Mouse (Mus musculus) midbrain, embryonic 16.5 days (tissue): ENCODE results near the gene Astn2. TPM values are rescaled to one million over a fixed set of nuclear protein-coding genes. Genes with fewer than 3 reads are reported as not detected.

Experiments used
- ATAC-seq: fragments of 200-750 bp; cut with Nextera tagmentation; 2 replicates; pipeline ENCODE4 v1.8.0; 2017; ENCODE audit warnings: moderate TSS enrichment
- H3K27ac ChIP-seq: fragments of 300-500 bp; sonication (generic); 2 replicates; pipeline ENCODE4 v1.5.1; 2014; ENCODE audit warnings: mild to moderate bottlenecking, low read length, mixed read lengths
- H3K27me3 ChIP-seq: fragments of 300-500 bp; sonication (generic); 2 replicates; pipeline ENCODE4 v1.6.1; 2014; ENCODE audit warnings: low read depth, low read length, mixed read lengths; ENCODE audit not compliant: control insufficient read depth, insufficient read depth
- H3K36me3 ChIP-seq: fragments of 300-500 bp; sonication (generic); 2 replicates; pipeline ENCODE4 v1.6.1; 2014; ENCODE audit warnings: mild to moderate bottlenecking, low read length, moderate library complexity, mixed read lengths; ENCODE audit not compliant: control insufficient read depth, insufficient read depth
- H3K4me1 ChIP-seq: fragments of 300-500 bp; sonication (generic); 2 replicates; pipeline ENCODE4 v1.6.1; 2014; ENCODE audit warnings: mild to moderate bottlenecking, low read length, mixed read lengths; ENCODE audit not compliant: control insufficient read depth, insufficient read depth
- H3K4me2 ChIP-seq: fragments of 300-500 bp; sonication (generic); 2 replicates; pipeline ENCODE4 v1.6.1; 2014; ENCODE audit warnings: mild to moderate bottlenecking, low read length, mixed read lengths
- H3K4me3 ChIP-seq: fragments of 300-500 bp; sonication (generic); 2 replicates; pipeline ENCODE4 v1.5.1; 2014; ENCODE audit warnings: low read depth, mild to moderate bottlenecking, low read length, moderate library complexity, mixed read lengths
- H3K9ac ChIP-seq: fragments of 300-500 bp; sonication (generic); 2 replicates; pipeline ENCODE4 v1.6.1; 2014; ENCODE audit warnings: low read depth, low read length, mixed read lengths
- H3K9me3 ChIP-seq: fragments of 300-500 bp; sonication (generic); replicated peaks from 2 replicates; pipeline ENCODE4 v1.6.1; 2014; ENCODE audit warnings: mild to moderate bottlenecking, low read length, mixed read lengths; ENCODE audit not compliant: control insufficient read depth, poor library complexity, severe bottlenecking
- WGBS: fragments of 180-500 bp; shearing (Covaris S2); extraction: QIAGEN DNeasy Blood & Tissue Kit; methylation state at CpG from one replicate; pipeline ENCODE4 v1.1.7; 2014; 5-methylcytosine and 5-hydroxymethylcytosine counted together
- polyA plus RNA-seq: library from polyadenylated mRNA; unstranded; fragments of >200 nt; fragmentation: Nextera tagmentation; extraction: Ambion mirVana; gene quantifications from 2 replicates; pipeline ENCODE4 v1.2.1, GENCODE M21; 2015

Gene Astn2
- polyA plus RNA-seq, 1 experiment from 2014 or later = 1.8 TPM

DNA sequence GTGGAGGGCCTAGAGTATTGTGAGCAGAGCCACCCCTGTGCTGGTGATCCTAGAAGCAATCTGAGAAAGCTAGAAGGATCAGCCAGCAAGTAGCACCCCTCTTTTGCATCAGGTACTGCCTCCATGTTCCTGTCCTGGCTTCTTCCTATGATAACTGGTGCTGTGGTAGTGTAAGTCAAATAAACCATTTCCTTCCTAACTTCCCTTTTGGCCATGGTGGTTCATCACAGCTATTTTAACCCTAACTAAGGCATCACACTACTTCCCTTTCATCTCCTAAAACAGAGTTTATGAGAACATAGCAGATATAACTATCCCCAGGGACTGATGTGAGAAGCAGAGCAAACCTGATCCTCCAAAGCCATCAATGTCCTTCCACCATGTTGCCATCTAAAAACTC is 897.5 kb downstream of the Astn2 start:
- H3K27me3 ChIP-seq = no peaks in the 10 kb centered on the region
- H3K36me3 ChIP-seq = no peaks in the 10 kb centered on the region
- no peak overlapping the region for H3K4me3 ChIP-seq
- no peak overlapping the region for H3K4me2 ChIP-seq
- H3K9me3 ChIP-seq = no peaks in the 10 kb centered on the region
- no peak overlapping the region for H3K27ac ChIP-seq
- ATAC-seq = no peak
- no peaks in the 10 kb centered on the region for H3K4me1 ChIP-seq
- H3K9ac ChIP-seq = no peak overlapping the region

DNA sequence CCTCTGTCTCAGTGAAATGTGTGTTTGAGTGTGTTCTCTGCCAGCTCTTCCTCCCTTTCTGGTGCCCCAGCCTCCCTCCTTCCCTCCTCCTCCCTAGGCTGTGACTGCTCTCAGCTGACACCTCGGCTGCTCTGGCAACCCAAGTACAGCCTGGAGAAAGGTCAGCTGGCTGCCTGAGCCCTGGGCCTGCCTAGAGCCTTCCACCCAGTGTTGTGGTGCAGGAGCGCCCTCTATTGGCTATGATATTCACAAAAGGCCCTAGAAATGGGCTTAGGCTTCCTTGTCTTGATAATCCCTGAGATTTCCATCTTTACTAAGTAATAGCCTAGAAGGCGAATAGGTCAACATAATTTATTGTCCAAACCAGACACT is 908.0 kb downstream of the Astn2 start:
- peak; percentile 98 for ATAC-seq
- Histone ChIP-seq H3K36me3 (no peaks in the 10 kb centered on the region), H3K27me3 (no peaks in the 10 kb centered on the region), H3K27ac (no peak overlapping the region), H3K9ac (no peak overlapping the region), H3K4me1 (0 out of 2 replicates have a peak, but pooled peaks cover 2% of the 10 kb centered on the region), H3K4me2 (no peak overlapping the region), H3K9me3 (no peaks in the 10 kb centered on the region), H3K4me3 (no peak overlapping the region)
- WGBS = 4% methylated on average over 3 of the region's 3 CpGs

DNA sequence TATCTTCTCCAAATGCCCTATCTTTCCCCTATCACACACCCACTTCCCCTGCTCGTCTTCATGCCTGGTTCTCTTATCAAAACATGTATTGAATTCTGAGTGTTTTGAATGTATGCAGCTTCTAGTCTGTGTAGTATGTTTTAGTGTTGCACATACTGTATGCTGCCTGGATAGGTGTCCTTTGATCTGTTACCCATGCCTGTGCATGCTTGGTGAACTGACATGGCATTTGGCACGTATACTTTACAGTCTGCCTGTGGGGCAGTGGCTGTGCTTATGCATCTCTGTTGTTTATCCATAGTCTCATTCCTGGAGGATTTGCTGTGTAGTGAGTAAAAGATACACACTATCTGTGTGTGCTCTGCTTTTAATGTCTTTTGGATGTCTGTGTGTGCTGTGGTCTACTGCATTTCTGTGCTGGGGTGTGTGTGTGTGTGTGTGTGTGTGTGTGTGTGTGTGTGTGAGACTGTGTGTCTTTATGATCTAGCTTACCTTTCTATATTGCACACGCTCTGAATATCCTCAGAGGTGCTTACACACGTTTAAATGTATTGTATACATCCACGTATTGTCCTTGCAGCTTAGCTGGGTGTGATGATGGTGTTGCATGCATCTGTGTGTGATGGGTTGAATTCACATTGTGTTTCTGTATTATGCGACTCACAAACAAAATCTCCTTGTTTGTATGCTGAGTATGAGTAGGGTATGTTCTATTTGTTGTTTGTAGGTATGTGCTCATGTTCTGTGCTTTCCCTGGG is 908.5 kb downstream of the Astn2 start:
- Histone ChIP-seq H3K4me2 (no peak overlapping the region), H3K36me3 (no peaks in the 10 kb centered on the region), H3K4me3 (no peak overlapping the region), H3K9me3 (no peaks in the 10 kb centered on the region), H3K9ac (no peak overlapping the region), H3K27ac (no peak overlapping the region), H3K27me3 (no peaks in the 10 kb centered on the region), H3K4me1 (0 out of 2 replicates have a peak, but pooled peaks cover 2% of the 10 kb centered on the region)
- 69% methylated on average over 6 of the region's 6 CpGs for WGBS
- peak; percentile 54 for ATAC-seq

DNA sequence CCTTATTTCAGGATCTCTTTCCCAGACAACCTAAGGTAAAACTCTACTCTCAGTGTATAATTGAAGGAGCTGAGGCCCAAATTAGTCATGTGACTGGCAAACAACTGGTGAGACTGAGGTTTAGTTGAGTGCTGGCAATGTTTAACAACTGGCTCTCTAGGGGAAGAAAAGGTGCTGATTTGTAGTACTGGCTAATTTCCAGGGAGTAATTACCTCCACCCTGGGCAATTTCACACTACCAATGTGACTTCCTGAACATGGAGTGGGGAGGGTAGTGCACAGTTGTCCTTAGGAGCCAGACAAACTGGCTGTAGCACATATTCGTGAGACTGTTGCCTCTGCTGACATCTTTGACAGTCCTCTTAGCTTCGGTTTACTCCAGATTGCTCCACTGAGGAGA is 912.9 kb downstream of the Astn2 start:
- Histone ChIP-seq H3K4me2 (no peak overlapping the region), H3K27ac (no peak overlapping the region), H3K9ac (no peak overlapping the region), H3K27me3 (no peaks in the 10 kb centered on the region), H3K9me3 (no peaks in the 10 kb centered on the region), H3K4me3 (no peak overlapping the region), H3K4me1 (0 out of 2 replicates have a peak, but pooled peaks cover 2% of the 10 kb centered on the region), H3K36me3 (no peaks in the 10 kb centered on the region)
- ATAC-seq = no peak
- whole genome bisulfite sequencing = 82% methylated on average over 2 of the region's 2 CpGs

DNA sequence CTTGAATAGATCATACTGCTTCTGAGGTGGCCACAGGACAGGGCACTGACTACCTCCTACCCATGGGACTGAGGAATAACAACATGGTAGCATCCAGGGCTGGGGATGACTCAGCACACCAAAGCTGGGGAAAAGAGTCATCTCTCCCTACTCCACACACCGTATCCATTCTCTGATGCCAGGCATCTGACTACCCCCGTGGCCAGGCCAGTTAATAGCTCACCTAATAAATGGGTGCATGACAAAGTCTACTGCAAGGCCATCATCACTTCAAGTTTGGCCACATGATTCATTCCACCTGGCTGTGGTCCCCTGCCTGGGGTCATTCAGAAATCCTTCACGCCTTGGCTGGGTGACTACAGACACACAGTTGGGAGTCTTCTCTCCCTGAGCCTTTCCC is 914.7 kb downstream of the Astn2 start:
- no peak for ATAC-seq
- no peaks in the 10 kb centered on the region for H3K4me1 ChIP-seq
- H3K4me3 ChIP-seq = no peak overlapping the region
- H3K36me3 ChIP-seq = no peaks in the 10 kb centered on the region
- 86% methylated on average over 3 of the region's 3 CpGs for WGBS
- H3K9ac ChIP-seq = no peak overlapping the region
- no peak overlapping the region for H3K4me2 ChIP-seq
- no peaks in the 10 kb centered on the region for H3K27me3 ChIP-seq
- H3K27ac ChIP-seq = no peak overlapping the region
- H3K9me3 ChIP-seq = no peaks in the 10 kb centered on the region

DNA sequence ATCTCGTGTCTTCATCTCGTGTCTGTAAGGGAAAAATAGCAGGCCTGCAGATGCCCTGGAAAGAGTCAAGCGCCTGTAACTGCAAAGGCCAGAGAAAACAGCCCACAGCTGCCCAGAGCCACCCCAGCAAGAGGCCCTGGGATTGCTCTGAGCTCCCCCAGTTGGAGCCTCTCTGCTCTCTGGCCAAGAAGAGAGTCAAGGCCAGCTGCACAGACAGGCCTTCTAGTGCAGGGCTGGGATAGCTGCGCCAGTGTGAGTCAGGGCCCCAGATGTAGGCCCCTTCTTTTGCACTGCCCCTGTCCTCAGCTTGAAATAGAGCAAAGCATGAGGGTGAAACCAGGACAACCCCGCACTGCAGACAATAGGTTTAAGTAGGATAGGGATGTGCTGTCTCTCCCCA is 922.8 kb downstream of the Astn2 start:
- no peak for ATAC-seq
- Histone ChIP-seq H3K9me3 (no peaks in the 10 kb centered on the region), H3K4me3 (no peak overlapping the region), H3K27me3 (no peaks in the 10 kb centered on the region), H3K4me2 (no peak overlapping the region), H3K4me1 (no peaks in the 10 kb centered on the region), H3K36me3 (no peaks in the 10 kb centered on the region), H3K9ac (no peak overlapping the region), H3K27ac (no peak overlapping the region)
- WGBS = 71% methylated on average over 5 of the region's 5 CpGs

DNA sequence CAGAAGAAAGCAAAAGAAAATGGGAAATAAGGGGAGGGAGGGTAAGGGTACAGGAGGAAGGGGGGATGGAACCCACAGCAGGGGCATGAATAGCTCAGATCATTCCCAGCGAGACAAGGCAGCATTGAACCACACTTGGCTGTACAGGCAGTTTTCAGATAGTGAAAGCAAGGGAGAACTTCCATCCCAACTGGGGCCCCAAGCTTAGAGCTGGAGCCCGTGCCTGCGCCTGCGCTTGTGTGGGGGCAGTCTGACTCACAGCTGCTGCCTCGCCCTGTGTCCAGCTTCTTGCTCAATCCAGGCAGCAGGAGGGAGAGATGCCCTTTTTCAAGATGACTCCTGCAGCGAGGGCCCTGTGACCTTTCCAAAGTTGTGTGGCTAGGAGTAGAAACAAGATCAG is 927.3 kb downstream of the Astn2 start:
- ATAC-seq = no peak

DNA sequence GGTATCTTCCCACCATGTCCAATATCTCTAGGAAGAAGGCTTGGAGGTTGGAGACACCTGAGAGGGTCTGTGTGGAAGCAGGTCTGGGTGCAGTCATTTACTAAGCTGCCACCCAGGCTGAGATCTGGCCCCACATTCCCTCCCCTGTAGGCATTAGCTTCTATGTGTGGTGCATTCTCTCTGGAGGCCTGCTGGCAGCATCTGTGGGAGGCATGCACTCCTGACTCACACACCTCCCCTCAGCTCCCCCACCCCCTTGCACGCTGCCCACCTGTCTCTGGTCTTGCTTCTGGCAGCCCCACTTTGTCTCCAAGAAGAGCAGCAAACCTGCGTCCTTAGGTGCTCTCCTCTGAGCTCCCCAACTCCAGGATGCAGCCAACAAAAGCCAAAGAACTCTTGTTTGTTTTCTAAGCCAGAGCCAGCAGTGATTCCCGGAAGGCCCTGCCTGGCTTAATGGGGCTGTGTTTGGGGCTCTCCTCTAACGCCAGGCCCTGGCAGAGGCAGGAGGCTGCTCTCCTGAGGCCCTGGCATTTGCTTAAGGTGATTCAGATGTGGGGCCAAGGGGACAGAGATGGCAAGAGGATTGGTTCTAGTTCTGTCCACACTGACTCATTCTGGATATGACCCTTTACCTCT is 928.4 kb downstream of the Astn2 start:
- Histone ChIP-seq H3K36me3 (no peaks in the 10 kb centered on the region), H3K9ac (no peak overlapping the region), H3K27ac (no peak overlapping the region), H3K4me3 (no peak overlapping the region), H3K9me3 (no peaks in the 10 kb centered on the region), H3K27me3 (no peaks in the 10 kb centered on the region), H3K4me1 (no peaks in the 10 kb centered on the region), H3K4me2 (no peak overlapping the region)
- 43% methylated on average over 4 of the region's 4 CpGs for WGBS
- ATAC-seq = no peak

More for the DNA sequence above, 927.3 kb downstream of the Astn2 start:
- WGBS = 19% methylated on average over 6 of the region's 6 CpGs
- H3K4me3 ChIP-seq = no peak overlapping the region
- no peaks in the 10 kb centered on the region for H3K27me3 ChIP-seq
- no peak overlapping the region for H3K27ac ChIP-seq
- no peaks in the 10 kb centered on the region for H3K4me1 ChIP-seq
- no peaks in the 10 kb centered on the region for H3K36me3 ChIP-seq
- H3K9ac ChIP-seq = no peak overlapping the region
- H3K4me2 ChIP-seq = no peak overlapping the region
- H3K9me3 ChIP-seq = no peaks in the 10 kb centered on the region

DNA sequence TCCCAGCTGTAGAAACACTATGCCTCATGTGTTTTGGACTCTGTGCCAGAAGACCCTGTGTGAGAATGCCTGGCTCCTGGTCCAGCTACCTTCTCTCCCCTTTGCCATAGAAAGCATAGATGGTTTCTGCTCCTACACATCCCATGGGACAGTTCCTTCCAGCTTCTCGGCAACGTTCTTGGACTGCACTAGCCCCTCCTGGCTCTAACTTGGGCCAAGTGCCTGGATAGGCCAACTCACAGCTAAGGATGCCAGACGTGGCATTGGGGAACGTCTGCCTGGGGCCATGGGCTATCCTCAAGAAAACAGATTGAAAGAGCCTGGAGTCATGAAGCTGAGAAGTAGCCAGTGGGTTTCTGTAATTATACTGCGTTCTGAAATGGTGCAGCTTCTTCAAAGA is 931.3 kb downstream of the Astn2 start:
- no peak overlapping the region for H3K9ac ChIP-seq
- H3K9me3 ChIP-seq = no peaks in the 10 kb centered on the region
- no peaks in the 10 kb centered on the region for H3K4me1 ChIP-seq
- 84% methylated on average over 5 of the region's 5 CpGs for WGBS
- no peaks in the 10 kb centered on the region for H3K27me3 ChIP-seq
- H3K36me3 ChIP-seq = no peaks in the 10 kb centered on the region
- H3K4me3 ChIP-seq = no peak overlapping the region
- H3K27ac ChIP-seq = no peak overlapping the region
- ATAC-seq = no peak
- no peak overlapping the region for H3K4me2 ChIP-seq
